Mouse (Mus musculus) urinary bladder, postnatal 4 days (tissue): ENCODE measurements around the gene Zfp326.
A peak's percentile ranks its signal among the peaks of the same experiment; 100 is the strongest.
"Not testable (repeated sequence)": the region's sequence is repeated elsewhere in the genome, so short reads cannot be mapped to it uniquely, and the experiment has no call there.

Experiments used
- DNase-seq, 2 experiments: peaks; one replicate each; pipeline ENCODE4 v3.0.0; 2021 to 2022; ENCODE audit warnings: low spot score in 2 of 2

The Zfp326 gene

DNA sequence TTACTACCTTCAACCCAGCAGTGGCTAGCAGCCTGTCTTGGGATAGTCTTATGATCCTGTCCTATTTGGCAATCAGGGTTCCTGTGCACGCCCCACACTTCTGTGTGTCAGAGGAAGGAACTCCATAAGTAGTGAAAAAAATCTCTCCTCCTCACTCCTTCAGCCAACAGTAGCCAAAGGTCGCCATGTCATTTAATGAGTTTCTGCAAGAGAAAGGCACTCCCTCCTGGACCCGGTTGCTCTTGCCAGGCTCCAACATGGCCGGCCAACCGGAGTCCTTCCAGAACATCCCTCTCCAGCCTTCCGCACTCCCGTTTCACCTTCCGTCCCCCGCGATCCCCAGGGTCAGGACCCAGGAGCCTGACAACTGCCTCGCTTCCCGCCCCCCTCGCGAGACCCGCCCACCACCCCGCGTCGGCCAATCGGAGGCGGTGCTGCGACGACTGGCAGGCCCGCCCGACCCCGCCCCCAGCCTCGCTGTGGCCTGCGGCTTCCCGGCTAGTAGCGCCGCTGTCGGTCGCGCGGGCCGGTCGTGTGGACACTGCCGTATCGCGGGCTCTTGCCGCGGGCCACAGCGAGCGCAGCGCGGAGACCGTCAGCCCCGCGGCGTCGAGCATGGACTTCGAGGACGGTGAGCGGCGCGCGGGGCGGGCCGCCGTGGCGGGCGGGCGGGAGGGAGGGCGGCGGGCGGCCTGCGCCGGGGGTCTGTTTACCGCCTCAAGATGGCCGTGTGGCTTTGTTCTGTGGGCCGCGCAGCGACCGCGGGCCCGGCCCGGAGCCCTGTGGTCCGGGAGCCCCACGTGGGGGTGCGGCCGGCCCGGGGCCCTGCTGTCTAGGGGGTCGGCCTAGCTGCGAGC lies at the start of gene Zfp326:
Gene Zfp326, plus strand, starts transcription at position 498 of the 857 bp plus-strand sequence.
- peak; percentile 90 to 91 for DNase-seq

DNA sequence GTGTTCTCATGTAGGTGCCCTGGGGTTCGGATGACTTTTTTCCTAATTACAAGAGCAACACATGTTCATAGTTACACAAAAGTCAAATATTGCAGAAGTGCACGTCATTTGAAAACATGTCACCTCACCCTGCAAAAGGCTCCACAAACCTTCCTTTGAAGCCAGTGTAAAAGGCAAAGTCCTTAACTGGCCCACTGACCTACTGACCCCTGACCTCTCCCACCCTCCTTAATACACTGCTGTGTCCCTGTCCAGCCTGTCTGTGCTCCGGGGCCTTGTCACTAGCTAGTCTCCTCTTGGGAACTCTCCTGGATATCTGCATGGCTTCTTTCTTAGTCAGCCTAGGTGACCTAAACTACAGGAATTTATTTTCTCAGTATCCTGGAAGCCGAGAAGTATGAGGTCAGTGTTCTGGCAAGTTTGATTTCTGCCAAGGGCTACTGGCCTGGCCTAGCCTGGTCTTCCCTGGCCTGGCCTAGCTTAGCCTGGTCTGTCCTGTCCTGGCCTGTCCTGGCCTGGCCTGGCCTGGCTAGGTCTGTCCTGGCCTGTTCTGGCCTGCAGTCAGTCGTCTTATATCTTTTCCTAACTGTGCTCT lies 49.4 kb upstream of the Zfp326 start:
- no peak for DNase-seq

DNA sequence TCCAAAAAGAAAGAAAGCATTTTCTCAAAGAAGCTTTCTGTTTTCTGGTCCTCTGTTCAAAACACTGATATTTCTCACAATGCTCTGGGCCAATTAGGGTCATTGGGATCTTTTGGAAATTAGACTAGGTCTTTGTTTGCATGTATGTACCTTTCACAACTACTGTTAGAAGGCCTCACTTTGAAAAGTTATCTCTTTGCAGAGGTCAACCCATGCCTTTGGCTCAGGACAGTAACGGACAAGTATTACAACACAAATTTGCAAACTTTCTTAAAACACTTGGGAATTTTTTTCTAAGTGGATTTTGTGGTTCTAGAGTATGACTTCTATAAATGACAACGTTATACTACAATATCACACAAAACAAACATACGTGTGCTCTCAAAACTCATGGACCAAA lies 48.3 kb upstream of the Zfp326 start:
- no peak for DNase-seq

DNA sequence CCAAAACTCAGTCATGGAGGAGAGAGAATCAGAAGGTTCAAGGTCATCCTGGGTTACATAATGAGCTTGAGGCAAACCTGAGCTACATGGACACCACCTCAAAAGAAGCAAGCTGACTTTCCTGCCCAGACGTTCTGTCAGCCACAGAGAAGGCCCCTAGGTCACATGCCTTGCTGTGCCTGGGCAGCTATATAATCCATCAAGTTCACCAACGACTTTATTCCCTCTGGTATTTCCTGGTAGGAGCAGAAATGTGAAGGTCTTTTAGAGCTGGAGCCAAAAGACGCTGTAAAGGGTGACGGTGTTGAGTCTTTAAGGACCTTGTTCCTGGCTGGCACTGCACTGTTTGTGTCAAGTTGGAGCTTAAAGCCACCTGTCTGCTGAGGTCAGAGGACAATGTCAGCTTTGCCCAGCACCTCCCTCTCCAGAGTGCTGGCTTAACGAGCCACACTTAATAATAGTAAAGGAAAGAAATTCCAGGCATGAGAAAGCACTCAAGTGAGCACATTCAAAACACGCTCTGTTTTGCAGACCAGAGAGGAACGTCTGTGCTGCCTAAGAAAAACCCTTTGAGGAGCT lies 47.3 kb upstream of the Zfp326 start:
- no peak for DNase-seq

DNA sequence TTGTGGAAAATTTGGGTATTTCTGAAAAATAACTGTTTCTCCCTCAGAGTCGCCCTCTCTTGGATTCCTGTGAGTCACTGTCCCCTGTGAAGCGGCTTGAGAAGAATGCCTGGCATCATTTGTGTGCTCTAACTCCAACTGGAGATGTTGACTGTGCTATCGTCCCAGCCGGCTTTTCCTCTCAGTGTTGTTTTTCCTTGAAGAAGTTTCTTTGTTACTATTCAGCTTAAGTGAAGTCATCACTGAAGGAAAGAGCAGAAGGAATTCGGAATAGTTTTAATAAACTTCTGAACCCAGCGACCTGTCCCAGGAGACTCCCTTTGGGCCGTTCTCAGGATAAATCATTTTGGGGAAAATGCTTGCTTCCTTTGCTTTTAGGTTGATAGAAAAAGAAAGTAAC lies 44.2 kb upstream of the Zfp326 start:
- no peak for DNase-seq

DNA sequence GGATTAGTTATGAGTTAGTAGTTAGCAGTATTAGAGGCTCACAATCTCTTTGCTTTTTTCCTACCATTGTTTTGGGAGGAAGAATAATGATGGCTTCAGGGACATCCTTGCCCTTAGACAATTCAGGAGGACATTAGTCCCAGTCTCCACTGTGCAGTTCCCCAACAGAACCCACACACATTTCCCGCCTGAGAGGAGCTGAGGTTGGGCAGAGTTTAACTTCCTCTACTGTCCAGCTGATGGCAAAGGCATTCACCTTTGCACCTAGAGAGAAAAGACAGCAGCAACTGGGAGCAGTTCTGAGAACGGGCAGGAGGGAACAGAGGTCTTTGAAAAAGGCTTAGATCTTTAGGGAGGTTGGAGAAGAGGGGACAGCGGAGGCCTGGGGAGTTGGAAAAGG lies 42.4 kb upstream of the Zfp326 start:
- no peak for DNase-seq

DNA sequence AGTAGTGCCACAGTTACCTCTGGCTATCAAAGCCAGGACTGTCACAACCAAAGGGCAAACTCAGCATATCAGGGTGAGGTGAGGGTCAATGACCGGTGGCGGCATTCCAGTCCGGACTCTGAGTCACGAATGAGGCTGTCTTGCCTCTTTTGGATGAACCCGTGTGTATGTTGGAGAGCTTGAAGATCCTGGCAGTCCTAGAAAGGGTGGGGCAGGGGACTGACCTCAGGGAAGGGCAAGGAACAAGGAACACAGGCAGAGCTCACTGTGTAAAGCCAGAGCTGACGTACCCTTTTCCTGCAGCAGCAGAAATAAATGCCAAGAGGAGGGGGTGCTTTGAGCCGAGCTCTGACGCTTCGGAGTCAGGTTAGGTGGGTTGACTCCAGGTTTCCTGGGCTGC lies 40.4 kb upstream of the Zfp326 start:
- DNase-seq: no peak

DNA sequence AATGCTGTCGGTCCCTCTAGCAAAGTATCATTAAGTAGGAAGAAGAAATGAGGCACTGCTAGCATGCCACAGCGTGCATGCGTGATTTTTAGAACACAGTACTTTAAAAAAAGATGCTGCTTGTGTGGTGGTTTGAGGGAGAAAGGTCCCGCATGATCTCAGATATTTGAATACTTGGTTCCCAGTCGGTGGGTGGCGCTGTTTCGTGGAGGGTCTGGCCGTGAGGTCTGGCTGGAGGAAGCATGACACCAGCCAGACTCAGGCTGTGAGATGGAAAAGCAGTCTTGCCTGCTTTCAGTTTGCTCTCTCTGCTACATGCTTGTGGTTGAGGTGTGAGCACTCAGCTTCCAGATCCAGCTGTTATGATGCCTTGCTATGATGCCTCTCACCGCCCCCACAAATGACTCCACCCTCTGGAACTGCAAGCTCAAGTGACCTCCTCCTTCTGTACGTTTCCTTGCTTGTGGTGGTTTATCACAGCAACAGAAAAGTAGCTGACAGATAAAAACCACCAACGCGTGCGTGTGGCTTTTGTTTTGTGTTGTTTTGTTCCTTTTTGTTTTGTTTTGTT lies 36.5 kb upstream of the Zfp326 start:
- no peak for DNase-seq

DNA sequence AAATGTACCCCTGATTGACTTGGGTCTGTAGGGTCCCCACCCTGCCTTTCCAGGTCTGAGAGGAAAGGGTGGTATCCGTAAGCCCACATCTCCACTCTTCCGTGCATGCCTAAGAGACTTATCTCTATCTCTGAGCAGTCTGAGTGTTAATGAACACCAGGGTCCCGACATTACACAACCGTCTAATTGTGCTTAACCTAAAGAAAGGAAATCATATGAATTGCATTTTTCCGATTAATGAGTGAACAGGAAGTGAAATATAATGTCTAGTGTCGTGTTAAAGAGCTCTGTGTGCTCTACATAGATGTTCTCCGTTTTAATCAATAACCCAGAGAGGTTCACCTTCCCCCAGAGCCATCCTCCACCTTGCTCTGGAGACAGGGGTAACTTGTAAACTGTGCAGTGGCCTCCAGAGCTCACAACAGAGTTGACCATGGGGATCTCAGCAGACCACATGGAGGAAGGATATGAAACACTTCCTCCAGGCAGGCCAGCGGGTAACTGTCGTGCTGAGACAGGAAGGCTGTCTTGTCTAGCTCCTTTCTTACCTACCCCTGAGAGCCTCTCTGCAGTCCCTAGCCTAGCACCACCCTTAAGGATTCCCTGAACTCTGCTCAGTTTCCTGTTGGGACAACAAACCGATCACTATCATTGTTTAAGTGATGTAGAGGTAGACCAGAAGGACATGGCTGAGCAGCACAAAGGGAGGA lies 32.2 kb upstream of the Zfp326 start:
- no peak for DNase-seq

DNA sequence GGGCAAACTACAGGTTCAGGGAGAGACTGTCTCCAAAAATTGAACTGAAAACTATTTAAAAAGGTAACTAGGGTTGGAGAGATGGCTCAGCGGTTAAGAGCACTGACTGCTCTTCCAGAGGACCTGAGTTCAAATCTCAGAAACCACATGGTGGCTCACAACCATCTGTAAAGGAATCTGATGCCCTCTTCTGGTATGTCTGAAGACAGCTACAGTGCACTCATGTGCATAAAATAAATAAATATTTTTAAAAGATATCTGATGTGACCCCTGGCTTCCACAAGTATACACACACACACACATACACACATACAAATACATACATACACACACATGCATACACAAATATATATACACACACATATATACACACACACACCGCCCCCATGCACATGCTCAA lies 31.3 kb upstream of the Zfp326 start:
- DNase-seq: no peak

DNA sequence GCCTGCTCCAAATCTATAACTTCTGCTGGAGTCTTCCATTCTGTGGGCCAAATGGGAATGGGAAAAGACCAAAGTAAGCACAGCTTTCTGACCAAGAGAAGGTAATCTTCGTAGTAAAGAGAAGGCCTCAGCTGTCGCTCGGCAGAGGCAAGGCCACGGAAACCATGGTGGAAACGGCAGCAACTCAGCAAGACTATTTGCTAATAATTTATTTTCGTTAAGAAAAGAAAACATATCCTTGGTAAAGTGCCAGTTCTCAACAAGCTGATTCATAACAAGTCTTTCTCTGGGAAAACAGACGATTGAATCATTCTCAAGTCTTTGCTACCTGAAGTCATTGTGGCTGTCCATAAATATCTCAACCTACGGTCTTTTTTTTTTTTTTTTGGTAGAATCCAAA lies 28.6 kb upstream of the Zfp326 start:
- no peak for DNase-seq

DNA sequence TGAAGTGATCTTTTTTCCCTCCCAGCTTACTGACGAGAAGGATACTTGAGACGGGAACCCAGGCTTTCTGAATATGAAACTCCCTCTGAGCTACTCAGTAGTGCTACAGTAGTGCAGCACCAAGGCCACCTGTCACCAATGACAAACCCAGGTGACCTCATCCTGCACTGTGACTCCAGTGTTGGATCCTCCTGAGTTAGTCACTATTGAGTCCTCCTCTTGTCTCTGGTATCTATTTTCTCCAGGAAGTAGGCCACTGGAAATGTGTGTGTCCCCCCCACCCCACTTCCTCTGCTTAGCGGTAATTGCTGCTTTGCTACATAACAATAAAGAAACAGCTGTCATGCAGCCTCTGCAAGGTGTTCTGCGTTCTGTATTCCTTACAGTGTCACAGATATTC lies 27.1 kb upstream of the Zfp326 start:
- no peak for DNase-seq

DNA sequence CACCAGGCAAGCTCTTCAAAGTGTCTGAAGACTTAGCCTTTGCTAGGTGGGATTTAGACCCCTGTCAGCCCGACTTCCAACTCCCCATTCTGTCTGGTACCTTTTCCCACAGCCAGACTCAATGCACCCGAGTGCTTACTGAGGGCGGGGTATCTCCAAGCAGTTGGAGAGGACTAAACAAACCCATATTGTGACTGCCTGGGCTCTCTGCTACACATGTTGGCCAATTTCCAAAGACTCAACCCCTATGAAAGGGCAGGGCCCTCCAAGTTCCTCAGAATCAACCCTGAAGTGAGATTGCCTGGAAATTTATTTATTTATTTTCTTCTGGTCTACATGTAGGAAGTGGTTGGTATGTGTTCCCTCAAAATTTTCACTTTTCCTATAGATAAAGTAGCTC lies 26.7 kb upstream of the Zfp326 start:
- DNase-seq: no peak

DNA sequence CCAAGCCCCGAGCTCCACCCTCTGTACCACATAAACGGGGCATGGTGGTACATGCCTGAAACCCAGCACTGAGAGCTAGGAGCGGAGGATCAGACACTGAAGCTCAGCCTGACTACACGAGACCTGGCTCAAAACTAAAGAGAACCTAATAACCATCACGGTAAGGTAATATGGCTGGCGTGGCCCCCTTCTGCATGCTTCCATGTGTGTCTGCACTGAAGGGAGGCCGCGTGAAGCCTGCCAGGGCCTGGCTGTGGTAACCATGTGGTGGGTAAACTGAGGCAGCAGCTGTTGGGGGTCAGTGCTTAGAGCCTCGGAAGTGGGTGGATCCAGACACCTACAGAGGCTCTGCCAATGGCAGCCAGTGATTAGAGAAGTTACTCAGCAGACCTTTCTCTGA lies 23.1 kb upstream of the Zfp326 start:
- no peak for DNase-seq

DNA sequence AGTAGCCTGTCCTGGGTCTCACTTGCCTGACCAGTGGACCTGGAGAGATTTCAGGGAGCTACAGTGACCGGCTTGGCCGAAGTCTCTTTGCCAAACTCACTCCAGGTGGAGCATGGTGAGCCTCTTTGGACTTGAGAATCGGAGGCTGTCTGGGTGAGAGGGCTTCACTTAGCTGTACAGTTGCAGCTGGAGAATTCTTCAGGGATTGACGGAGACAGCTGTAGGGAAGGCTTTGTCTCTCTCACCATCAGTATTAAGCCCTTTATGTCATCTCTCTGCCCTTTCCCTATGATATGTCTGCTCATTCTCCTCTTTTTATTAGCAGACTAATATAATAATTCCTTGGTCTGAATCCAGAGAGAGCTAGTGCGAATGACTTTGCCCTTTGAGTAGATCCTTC lies 18.9 kb upstream of the Zfp326 start:
- DNase-seq: no peak

DNA sequence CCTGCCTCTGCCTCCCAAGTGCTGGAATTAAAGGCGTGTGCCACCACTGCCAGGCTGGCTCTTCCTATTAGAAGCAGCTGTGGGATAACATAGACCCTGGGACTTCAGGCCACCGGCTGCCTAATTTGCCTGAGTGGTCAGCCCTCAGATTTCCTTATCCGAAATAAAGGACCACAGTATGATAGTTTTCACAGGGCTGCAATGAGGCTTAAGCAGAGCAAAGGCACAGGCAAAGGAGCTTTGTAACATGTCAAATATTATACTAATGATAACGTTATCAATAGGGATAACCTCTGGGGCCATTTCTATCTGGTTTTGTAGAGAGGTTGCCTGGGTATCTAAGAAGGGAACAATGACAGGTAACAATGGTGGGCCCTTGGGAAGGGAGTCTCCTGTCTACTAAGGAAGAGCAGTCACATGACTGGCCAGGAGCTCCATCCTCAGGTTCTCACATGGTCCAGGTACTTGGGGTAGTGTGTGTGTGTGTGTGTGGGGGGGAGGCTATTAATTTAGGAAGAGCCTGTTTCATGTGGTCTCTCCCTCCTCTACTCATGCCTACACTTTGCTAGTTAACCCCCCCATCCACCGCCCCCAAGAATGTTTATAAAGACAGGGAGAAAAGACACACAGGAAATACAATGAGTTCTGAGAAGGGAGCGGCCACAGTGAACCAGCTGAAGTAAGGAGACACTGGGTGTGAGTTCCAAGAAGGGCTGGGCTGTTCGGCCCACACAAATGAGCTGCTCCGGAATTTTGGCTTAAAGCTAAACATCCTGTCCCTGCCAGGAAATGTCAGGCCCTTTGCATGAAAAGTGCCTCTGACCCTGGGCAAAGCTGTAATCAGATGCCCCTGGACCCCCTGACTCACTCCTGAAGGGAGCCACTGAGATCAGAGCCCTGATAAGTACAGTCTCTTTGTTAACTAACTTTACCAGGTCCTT lies 17.3 kb upstream of the Zfp326 start:
- DNase-seq: peak; percentile 40 to 51

DNA sequence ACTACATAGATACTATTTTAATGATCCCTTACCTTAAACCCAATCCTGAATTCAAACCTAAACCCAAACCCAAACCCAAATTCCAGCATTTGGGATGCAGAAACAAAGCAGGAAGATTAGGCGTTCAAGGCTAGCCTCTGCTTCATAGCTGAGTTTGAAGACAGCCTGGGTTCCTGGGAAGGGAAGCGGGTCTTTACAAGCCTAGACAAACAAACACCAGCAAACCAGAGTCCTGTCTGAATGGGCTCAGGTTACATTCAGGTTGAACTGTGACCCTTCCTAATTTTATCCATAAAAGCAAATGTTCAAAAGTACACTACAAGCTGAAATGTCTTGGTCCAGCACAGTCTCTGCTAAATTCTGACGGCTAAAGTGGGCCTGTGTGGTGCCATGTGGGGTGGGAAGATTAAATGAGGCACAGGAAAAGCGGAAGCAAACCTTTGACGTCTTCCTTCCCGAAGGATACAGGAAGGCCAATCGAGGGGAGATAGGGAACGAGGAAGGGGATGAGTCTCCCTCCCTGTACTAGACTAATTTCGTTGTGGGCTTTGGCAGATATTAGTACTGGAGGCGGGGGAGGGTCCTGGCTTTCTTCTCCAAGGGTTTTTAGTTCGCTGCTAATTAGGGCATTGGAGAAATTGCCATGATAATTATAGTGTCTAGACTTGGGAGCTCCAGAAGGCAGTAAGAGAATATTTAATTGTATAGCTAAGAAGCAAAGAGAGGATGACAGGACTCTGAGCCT lies 16.5 kb upstream of the Zfp326 start:
- peak in 1 of 2 experiments; percentile 10 for DNase-seq

DNA sequence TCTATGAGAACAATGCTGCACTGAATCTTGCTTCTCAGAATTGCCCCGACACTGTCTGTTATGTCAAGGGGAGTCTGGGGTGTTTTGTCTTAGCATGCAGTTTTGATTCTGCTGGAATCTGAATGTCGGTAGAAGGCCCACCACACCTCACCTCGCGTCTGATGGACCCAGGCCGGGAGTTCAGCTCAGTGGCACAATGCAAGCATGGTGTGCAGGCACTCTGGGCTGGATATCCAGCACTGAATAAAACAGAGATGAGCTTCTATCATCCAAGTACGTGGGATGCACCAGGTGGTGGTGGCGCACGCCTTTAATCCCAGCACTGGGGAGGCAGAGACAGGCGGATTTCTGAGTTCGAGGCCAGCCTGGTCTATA lies 15.9 kb upstream of the Zfp326 start:
- peak in 1 of 2 experiments; percentile 50 for DNase-seq

DNA sequence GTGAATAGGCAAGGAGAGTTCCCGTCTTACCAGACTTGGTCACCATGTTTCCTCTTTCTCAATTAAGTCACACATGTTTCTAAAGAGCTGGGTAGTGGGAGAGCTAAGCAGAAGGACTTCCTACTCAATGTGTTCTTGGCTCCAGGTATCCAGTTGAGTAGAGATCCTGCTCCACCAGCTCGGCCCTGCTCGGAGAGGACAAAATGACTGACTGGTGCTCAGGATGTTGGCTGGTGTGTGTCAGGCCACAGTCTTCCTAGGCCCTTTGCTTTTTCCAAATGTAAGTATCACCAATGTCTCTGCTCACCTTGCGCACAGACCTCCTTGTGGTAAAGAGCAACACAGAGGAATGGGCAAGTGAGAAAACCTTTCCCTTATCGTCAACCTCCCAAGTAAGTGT lies 14.7 kb upstream of the Zfp326 start:
- peak in 1 of 2 experiments; percentile 51 for DNase-seq

DNA sequence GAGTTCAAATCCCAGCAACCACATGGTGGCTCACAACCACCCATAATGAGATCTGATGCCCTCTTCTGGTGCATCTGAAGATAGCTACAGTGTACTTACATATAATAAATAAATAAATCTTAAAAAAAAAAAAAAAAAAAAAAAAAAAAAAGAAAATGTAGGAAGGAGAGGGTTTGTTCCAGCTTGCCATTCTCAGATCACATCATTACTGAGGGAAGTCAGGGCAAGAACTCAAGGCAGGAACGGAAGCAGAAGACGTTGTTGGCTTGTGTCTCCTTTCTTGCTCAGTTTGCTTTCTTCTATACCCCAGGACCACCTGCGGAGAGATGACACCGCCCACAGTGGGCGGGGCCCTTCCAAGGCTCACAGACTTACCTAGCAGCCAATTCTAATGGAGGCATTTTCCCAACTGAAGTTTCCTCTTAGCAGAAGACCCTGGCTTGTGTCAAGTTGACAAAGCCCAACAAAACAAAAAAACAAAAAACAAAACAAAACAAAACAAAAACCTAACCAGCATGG lies 11.2 kb upstream of the Zfp326 start:
- not testable (repeated sequence) for DNase-seq
